Mouse (Mus musculus) limb, embryonic 14.5 days (tissue): Measurements from ENCODE around the gene Klk10. TPM values are rescaled to one million over a fixed set of nuclear protein-coding genes. Genes with fewer than 3 reads are reported as not detected.

Experiments used
- ATAC-seq: fragments of 200-750 bp; cut with Nextera tagmentation; 2 replicates; pipeline ENCODE4 v1.8.0; 2017; ENCODE audit warnings: low read depth, moderate number of reproducible peaks, moderate TSS enrichment; ENCODE audit not compliant: low FRiP score
- DNase-seq: peaks from one replicate; pipeline ENCODE4 v3.0.0-alpha.2; 2015; ENCODE audit warnings: low spot score
- H3K27ac ChIP-seq: fragments of 300-500 bp; sonication (generic); replicated peaks from 2 replicates; pipeline ENCODE4 v1.5.1; 2014; ENCODE audit warnings: low read depth, mild to moderate bottlenecking, low read length, moderate library complexity, mixed read lengths
- H3K27me3 ChIP-seq: fragments of 300-500 bp; sonication (generic); 2 replicates; pipeline ENCODE4 v1.6.1; 2014; ENCODE audit warnings: low read length, mixed read lengths; ENCODE audit not compliant: control insufficient read depth, insufficient read depth
- H3K36me3 ChIP-seq: fragments of 300-500 bp; sonication (generic); 2 replicates; pipeline ENCODE4 v1.6.1; 2014; ENCODE audit warnings: mild to moderate bottlenecking, low read length, moderate library complexity, mixed read lengths; ENCODE audit not compliant: control insufficient read depth, insufficient read depth
- H3K4me1 ChIP-seq: fragments of 300-500 bp; sonication (generic); 2 replicates; pipeline ENCODE4 v1.6.1; 2014; ENCODE audit warnings: antibody characterized with exemption, low read length, mixed read lengths; ENCODE audit not compliant: control insufficient read depth, insufficient read depth
- H3K4me2 ChIP-seq: fragments of 300-500 bp; sonication (generic); replicated peaks from 2 replicates; pipeline ENCODE4 v1.6.1; 2014; ENCODE audit warnings: low read depth, mild to moderate bottlenecking, low read length, moderate library complexity; ENCODE audit not compliant: severe bottlenecking
- H3K4me3 ChIP-seq: fragments of 300-500 bp; sonication (generic); replicated peaks from 2 replicates; pipeline ENCODE4 v1.5.1; 2014; ENCODE audit warnings: low read length
- H3K9ac ChIP-seq: fragments of 300-500 bp; sonication (generic); 2 replicates; pipeline ENCODE4 v1.6.1; 2014; ENCODE audit warnings: mild to moderate bottlenecking, low read depth, low read length, moderate library complexity; ENCODE audit not compliant: severe bottlenecking
- H3K9me3 ChIP-seq: fragments of 300-500 bp; sonication (generic); 2 replicates; pipeline ENCODE4 v1.6.1; 2016; ENCODE audit warnings: low read length; ENCODE audit not compliant: control insufficient read depth
- POLR2A ChIP-seq: fragments of 200-500 bp; IDR thresholded peaks from 2 replicates; pipeline ENCODE4 v1.8.0; 2012; ENCODE audit warnings: inconsistent platforms, mild to moderate bottlenecking, moderate library complexity, borderline replicate concordance; ENCODE audit not compliant: insufficient read depth, insufficient read length; ENCODE audit errors: extremely low read depth
- WGBS: fragments of 180-500 bp; shearing (Covaris S2); extraction: QIAGEN DNeasy Blood & Tissue Kit; methylation state at CpG from one replicate; pipeline ENCODE4 v1.1.7; 2014; 5-methylcytosine and 5-hydroxymethylcytosine counted together
- polyA plus RNA-seq, 2 experiments: library from polyadenylated mRNA; depleted of rRNA in 1 of 2; stranded (reverse) in 1 of 2; unstranded in 1 of 2; fragments of >200 nt; fragmentation: Nextera tagmentation in 1 of 2; extraction: Ambion mirVana in 1 of 2; gene quantifications; 2 replicates each; pipeline versions ENCODE4 v1.2.1 to v1.2.3; 2012 to 2014

The Klk10 gene
- polyA plus RNA-seq, 2 experiments = 6.8 to 7.5 TPM

- Histone ChIP-seq H3K4me1 (no peaks in the 10 kb centered on the region), H3K27ac (no peak overlapping the region), H3K4me3 (peak overlapping the region; percentile 26), H3K27me3 (no peaks in the 10 kb centered on the region; the same call in 1 of the 2 replicates), H3K36me3 (no peaks in the 10 kb centered on the region), H3K9me3 (no peaks in the 10 kb centered on the region), H3K4me2 (peak overlapping the region; percentile 52), H3K9ac (peak overlapping the region; percentile 47; the same call in 1 of the 2 replicates)
- 6% methylated on average over 36 of the region's 36 CpGs for WGBS
- ATAC-seq (peak; percentile 68), DNase-seq (peak; percentile 77)
- no peak for TF ChIP-seq POLR2A
Observed at GRCm38 (mm10) chr7:43782275-43783265, 1.7 kb downstream of the Klk10 start.

DNA sequence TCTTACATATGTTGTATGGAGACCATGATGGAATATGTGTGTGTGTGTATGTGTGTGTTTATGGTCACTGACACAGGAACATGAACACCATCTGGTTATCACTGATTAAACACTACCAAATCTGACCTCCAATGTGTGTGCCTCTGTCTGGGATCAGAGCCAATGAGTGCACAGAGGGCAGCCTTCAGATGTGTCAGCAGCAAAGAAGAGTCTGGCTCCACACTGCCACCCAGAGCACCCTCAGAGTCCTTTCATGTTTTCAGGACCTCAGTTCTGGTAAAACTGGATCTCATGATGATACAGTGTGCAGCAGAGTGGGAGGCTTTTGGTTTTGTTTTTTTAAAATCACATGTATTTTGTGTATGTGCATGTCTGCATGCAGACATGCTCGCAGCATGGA is 4.5 kb downstream of the Klk10 start:
- no peak overlapping the region for H3K4me2 ChIP-seq
- no peak for ATAC-seq
- H3K27ac ChIP-seq = no peak overlapping the region
- no peak for DNase-seq
- H3K27me3 ChIP-seq = no peaks in the 10 kb centered on the region; the same call in 1 of the 2 replicates
- H3K4me3 ChIP-seq = no peak overlapping the region
- TF ChIP-seq POLR2A = no peak
- no peaks in the 10 kb centered on the region for H3K36me3 ChIP-seq
- no peaks in the 10 kb centered on the region for H3K9me3 ChIP-seq
- no peak overlapping the region for H3K9ac ChIP-seq
- 88% methylated on average over 1 of the region's 1 CpGs for WGBS
- H3K4me1 ChIP-seq = no peaks in the 10 kb centered on the region

- Histone ChIP-seq H3K9ac (no peak overlapping the region), H3K9me3 (no peaks in the 10 kb centered on the region), H3K27me3 (no peaks in the 10 kb centered on the region), H3K36me3 (no peaks in the 10 kb centered on the region), H3K4me3 (no peak overlapping the region), H3K4me2 (no peak overlapping the region), H3K4me1 (no peaks in the 10 kb centered on the region), H3K27ac (no peak overlapping the region)
- ATAC-seq (no peak), DNase-seq (no peak)
- TF ChIP-seq POLR2A = no peak
- 69% methylated on average over 3 of the region's 3 CpGs for WGBS
Observed at GRCm38 (mm10) chr7:43788096-43788495, 7.3 kb downstream of the Klk10 start.

DNA sequence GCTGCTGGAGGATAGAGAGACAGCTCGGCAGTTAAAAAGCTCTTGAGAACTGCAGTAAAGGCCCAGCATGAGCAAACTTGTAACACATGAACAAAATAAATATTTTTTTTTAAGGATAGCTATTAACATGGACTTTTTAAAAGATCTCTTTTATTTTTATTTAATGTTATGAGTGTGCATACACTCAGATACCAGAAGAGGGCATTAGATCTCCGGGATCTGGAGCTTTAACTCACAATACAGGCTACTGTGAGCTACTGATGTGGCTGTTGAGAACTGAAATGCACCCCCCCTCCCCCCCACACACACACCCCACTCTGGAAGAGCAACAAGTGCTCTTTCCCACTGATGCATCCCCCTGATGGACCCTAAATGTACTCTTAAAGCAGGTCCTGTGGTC is 8.5 kb downstream of the Klk10 start:
- Histone ChIP-seq H3K4me1 (no peaks in the 10 kb centered on the region), H3K9me3 (no peaks in the 10 kb centered on the region), H3K4me2 (no peak overlapping the region), H3K27me3 (no peaks in the 10 kb centered on the region), H3K36me3 (no peaks in the 10 kb centered on the region), H3K27ac (no peak overlapping the region), H3K4me3 (no peak overlapping the region), H3K9ac (no peak overlapping the region)
- no peak for TF ChIP-seq POLR2A
- 59% methylated on average over 2 of the region's 2 CpGs for WGBS
- DNase-seq = no peak
- ATAC-seq = no peak

GRCm38 (mm10) chr7:43791591-43791990 is 10.8 kb downstream of the Klk10 start, which contains the start of gene Klk9:
TSS of gene Klk9 (plus strand) at chr7:43791891.
- H3K4me2 ChIP-seq = no peak within 1 kb of the TSS
- 66% methylated on average over 7 of the region's 7 CpGs for WGBS
- peaks cover 7% of the 10 kb centered on the region; the same call in 1 of the 2 replicates for H3K27me3 ChIP-seq
- DNase-seq (no peak), ATAC-seq (no peak)
- TF ChIP-seq POLR2A = no peak
- peaks cover 3% of the 10 kb centered on the region; the same call in 1 of the 2 replicates for H3K4me1 ChIP-seq
- H3K27ac ChIP-seq = no peak within 1 kb of the TSS
- no peaks in the 10 kb centered on the region for H3K9me3 ChIP-seq
- no peak within 1 kb of the TSS for H3K9ac ChIP-seq
- no peaks in the 10 kb centered on the region for H3K36me3 ChIP-seq
- H3K4me3 ChIP-seq = no peak within 1 kb of the TSS
